Mouse (Mus musculus): Measurements from ENCODE around the gene Ly6f.

Ly6f gene

DNA sequence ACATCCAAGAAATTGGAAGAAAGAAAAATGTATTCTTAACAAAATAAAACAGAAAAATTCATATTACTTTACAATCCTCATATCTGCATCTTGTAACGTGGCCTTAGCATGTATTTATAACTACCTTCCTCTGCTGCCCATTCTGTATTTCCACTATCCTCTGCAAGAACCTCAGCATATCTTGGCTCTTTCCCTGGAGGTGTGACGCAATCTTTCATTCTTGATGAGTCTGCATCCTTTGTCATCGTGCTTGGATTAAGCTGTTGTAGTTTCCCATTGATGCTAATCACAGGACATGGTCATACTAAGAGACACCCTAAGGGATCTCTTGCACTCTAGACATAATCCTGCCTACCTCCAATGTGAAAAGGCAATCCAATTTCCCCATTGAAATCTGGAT lies 50.4 kb downstream of the Ly6f start:
- no peak for DNase-seq (ENCODE audit: low spot score)

DNA sequence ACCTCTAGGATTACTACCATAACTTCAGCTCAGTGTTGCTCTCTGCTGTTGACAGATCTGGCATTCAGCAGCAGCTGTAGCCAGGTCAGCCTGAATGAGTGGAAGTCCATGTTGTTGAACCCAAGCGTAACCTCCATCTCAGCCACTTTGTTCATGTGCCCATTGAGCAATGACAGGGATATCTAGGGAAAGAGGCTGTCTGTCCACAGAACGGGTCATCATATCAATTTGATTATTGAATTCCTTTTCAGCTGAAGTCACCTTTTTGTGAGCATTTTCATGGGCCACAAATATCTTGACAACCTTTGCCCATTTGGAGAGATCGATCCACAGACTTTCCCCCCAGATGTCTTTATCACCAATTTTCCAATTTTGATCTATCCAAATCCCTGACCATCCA lies 51.9 kb downstream of the Ly6f start:
- DNase-seq (ENCODE audit: low spot score) = no peak
